Mouse (Mus musculus) ES-Bruce4 (cell line): Measurements from ENCODE around the gene Gkn2.

ENCODE experiments used
- EP300 ChIP-seq: IDR thresholded peaks from 2 replicates; pipeline ENCODE4 v1.6.1; 2011; ENCODE audit warnings: low read depth, low read length; ENCODE audit not compliant: insufficient read depth
- POLR2A ChIP-seq: IDR thresholded peaks from one replicate; pipeline ENCODE4 v1.8.1; 2011; ENCODE audit warnings: low read length; ENCODE audit not compliant: insufficient read depth

GRCm38 (mm10) chr6:87334361-87335090 lies 38.6 kb upstream of the Gkn2 start:
- TF ChIP-seq POLR2A (no peak), EP300 (no peak)
